Mouse (Mus musculus) thymus, postnatal 36 days (tissue): ENCODE measurements around the gene Nop10.

Source experiments
- DNase-seq, 2 experiments: peaks; one replicate each; pipeline ENCODE4 v3.0.0; 2022; ENCODE audit warnings: mixed read lengths in 2 of 2

Nop10 gene

DNA sequence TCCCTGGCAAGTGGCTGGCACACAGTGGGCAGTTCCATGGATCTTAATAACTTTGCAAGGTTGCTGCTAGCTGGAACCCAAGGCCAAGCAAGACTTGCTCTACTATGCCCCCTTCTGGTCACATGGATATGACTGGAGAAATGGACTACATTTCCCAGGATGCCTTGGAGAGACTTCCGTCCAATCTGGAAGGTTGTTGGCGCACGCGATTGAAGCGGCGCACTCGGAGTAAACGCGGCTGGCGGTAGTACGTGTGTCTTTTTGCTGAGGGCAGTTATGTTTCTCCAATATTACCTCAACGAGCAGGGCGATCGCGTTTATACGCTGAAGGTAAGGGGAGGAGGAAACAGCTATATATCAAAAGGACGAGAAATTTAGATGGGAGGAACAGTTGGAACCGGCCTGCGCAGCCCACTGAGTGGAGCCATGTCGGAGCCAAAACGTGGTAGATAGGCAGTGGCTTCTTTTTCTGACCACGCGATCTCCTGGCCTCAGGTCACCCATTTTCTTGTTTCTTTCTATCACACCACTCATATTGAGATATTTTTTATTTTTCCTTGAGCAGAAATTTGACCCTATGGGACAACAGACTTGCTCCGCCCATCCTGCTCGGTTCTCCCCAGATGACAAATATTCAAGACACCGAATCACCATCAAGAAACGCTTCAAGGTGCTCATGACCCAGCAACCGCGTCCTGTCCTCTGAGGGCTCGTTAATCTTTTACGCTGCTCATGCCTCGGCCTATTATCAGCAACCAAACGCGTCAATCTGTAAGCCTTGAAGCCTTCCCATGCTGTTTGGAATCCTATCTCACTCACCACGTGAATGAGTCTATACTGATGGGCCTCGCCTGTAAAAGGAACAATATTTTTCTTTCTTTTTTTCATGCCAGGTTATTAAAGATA is at the start of gene Nop10:
Gene Nop10, plus strand, starts transcription at position 179 of the 906 bp plus-strand sequence.
- DNase-seq, result peak; percentile 76 to 78

DNA sequence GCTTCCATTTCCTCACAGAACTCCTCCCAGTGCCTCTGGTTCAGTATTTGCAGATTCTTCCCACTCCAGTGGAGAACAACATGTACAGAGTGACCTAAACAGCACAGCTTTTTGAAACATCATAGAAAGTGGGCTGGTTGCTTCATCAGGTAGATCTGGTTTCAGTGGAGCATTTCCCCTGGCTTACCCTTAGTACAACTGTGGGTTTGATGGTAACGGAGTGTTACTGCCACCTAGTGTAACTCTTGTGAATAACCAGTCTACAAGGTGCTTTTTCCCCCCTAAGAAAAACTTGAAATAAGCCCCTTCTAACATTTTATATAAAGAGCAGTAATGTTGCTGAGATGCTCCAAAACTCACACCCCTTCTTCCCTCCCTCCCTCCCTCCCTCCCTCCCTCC is 45.7 kb upstream of the Nop10 start:
- no peak for DNase-seq

DNA sequence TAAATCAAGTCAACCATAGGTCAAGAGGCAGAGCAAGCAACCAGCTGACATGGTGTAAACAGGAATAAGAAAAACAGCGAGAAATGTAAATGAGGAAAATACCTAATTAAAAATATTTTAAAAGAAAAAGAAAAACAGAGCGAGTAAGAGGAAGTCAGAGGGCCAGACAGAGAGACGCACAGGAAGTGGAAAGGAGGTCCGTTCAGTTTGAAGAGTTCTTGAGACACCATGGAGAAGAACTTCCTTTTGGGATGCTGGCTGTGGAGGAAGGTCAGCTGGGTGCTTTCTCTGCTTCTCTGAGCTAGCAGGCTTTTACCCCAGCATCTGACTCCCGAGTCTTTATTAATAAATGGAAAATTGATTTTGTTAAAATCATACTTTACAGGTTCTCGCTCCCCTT is 44.1 kb upstream of the Nop10 start:
- DNase-seq, result no peak

DNA sequence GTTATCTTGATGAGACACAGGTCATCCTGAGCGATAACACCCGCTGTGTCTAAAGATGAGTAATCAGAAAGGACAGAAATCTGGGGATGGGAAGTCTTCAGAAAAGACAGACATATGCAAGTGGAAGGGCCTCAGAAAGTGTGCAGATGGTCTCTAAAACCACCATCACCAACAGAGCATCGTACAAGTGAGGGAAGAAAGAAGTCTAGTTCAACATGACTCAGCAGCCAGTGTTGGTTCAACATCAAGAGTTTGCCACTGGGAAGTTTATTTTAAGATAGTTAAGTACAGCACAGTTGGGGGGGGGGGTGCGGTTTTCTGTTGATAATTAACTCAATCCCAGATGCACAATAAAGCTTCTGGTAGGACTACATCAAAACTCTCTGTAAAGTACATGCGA is 40.8 kb upstream of the Nop10 start:
- DNase-seq, result no peak

DNA sequence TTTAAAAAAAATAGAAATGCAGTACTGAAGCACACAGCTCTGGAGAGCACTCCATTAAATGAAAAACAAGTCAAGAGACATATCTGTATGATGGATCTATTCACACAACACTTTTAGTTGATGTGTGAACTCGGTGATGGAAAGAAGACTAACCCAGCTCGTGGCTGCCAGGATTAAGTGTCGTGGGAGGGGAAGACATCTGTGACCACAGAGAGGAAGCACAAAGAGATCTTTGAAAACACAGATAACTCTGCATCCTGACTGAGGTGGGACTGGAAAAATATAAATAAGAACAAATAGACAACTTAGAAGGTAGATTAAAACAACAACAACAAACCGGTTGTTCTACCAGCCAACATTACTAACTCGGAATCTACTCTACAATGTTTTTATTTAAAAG is 39.1 kb upstream of the Nop10 start:
- no peak for DNase-seq

DNA sequence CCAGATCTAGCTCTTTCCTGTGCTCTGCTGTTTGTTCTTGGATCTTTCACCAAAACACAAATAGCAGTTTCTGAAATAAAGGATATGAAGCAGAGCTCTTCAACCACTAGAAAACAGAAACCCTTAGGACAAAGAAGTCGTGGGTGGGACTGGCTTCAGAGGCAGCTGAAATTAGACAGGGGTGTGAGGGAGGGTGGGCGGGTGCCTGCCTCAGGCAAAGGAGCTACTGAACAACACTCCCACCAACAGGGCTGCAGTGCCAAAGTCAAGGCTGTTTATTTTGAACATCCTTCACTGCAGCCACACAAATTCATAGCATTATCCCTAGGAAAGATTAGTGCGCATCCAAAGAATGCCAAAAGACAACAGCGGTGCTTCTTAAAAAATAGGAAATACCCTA is 37.4 kb upstream of the Nop10 start:
- no peak for DNase-seq

DNA sequence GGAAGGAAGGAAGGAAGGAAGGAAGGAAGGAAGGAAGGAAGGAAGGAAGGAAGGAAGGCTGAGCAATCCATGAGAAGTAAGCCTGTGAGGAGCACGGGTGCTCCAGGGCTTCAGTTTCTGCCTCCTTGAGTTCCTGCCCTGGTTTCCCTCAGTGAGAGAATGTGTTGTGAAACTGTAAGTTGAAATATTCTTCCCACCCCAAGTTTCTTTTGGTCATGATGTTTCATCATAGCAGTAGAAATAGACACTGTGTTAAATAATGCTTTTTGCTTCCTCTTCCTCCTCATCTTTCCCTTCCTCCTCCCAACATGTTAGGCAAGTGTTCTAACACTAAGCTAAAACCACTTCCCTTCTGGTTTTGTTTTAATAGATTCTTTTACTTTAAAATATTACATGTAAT is 29.1 kb upstream of the Nop10 start:
- DNase-seq, result no peak

DNA sequence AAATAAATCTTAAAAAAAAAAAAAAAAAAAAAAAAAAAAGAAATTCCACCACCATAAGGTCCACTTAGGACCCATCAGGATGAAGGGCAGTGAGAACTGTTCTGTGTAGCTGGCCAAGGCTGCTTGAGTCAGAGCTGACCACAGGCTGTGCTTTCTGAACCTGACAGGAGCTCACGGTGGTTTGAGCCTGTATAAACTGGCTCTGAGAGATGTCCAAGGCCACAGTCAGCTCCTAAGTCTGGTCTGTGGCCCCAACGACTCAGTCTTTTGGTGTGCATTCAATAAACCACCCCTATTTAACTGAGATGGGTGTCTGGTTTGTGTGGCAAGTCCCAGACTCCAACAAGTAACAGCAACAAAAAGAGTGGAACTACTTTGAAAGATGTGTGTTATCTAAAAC is 25.1 kb upstream of the Nop10 start:
- no peak for DNase-seq

DNA sequence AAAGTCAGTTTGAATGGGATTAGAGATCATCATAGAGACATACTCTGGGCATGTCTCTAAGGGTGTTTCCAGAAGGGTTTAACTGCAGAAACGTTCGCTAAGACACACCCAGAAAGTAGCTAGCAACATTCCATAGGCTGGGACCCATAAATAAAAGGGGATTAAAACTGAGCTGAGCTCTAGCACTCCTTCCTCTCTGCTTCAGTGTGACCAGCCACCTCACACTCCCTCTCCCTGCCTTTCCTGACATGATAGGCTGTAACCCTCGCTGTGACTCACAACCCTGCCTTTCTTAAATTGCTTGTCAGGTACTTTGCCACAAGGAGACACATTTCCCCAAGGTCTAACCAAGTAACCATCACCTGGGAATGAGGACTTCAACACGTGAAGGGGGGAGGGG is 23.7 kb upstream of the Nop10 start:
- no peak for DNase-seq

DNA sequence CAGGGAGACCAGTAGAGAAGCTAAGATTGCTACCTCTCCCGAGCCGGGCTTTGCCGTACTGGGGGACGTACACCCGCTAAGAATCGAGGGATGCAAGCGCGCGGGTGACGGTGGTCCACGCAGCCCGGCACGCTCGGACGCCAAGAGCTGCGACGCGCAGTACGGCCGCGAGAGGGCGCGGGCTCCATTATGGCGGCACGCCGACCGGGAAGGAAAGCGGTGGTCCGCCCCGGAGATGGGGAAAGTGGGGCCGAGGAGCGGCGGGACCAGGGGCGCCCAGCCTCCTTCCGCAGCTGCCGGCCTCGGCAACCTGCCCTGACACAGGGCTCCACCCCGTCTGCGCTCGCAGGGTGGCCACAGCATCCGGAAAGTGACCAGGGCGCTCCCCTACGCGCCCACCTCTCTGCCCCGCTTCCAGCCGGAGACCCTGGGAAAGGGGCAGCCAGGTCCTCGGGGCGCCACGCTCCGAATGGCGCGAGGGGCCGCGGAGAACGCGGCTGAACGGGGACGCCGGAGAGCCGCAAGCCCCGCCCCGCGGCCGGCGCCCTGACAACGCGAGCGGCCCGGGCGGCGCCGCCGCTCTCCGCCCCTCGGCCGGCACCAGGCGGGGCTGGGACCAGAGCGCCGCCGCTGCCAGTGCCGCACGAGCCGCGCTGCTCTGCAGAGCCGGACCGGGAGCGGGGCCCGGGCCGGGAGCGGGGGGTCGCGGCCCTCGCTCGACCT is 22.4 kb upstream of the Nop10 start, which contains the start of gene Lpcat4:
Gene Lpcat4, plus strand, starts transcription at position 257 of the 723 bp plus-strand sequence.
- DNase-seq, result peak; percentile 88 to 89

DNA sequence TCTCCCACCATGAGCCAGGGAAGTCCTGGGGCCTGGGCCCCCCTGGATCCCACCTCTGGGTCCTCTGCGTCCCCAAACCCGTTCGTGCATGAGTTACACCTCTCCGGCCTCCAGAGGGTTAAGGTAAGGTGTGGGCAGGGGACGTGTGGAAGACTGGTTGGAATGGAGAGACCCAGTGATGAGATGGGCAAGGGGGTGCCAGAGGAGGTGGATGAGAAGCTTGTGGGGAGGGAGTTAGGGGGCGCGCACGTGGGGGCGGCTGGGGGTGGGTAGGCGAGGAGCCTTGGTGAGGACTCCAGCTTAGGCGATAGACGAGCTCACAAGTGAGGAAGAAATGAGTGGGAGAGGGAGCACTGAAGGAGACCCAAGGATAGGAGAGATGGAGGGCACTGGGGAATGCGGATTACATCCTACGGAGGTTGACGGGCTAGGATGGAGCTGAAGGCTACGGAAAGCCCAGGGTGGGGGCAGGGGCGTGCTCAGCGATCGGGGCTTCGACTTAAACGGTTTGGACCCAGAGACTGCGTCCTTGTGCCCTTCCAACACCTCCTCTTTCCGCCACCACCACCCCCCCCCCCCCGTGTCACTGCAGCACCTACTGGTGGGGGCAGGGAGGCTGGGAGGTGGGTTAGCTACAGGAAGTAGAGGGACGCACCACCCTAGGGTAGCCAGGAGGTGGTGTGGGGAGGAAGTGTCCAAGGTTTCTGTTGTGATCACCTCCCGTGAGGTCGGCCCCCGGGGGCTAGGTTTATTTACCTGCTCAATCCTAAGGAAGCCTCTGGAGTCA is 21.6 kb upstream of the Nop10 start:
- DNase-seq, result peak; percentile 31 to 55

DNA sequence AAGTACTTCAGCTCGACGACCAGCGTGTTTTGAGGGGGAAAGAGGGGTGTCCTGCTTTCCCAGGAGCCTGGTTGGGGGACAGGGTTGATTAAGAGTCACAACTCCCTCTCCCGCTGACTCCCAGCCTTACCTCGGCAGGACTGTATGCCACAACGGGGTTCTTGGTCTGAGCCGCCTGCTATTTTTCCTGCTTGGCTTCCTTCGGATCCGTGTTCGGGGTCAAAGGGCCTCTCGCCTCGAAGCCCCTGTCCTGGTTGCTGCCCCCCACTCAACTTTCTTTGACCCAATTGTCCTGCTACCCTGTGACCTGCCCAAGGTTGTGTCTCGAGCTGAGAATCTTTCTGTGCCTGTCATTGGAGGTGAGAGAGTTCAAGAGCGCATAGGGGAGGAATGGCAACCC is 19.9 kb upstream of the Nop10 start:
- no peak for DNase-seq

DNA sequence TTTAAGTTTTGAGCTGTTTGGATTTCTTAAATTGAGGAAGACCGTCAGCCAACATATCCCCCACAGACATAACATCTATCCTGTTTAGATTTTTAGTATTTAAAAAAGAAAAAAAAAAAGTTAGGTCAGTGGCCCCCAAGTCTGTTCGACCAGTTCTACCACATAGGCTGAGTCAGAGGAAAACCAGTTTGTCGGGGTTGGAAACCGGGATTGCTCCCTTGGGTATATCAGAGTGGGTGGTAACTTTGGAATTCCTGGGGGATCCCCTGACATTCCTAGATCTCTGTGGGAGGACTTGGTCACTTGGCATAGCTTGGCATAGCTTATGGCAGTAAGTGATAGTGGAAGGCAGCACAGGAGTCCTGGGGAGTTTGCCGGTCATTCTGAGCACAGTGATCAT is 16.4 kb upstream of the Nop10 start:
- DNase-seq, result no peak

DNA sequence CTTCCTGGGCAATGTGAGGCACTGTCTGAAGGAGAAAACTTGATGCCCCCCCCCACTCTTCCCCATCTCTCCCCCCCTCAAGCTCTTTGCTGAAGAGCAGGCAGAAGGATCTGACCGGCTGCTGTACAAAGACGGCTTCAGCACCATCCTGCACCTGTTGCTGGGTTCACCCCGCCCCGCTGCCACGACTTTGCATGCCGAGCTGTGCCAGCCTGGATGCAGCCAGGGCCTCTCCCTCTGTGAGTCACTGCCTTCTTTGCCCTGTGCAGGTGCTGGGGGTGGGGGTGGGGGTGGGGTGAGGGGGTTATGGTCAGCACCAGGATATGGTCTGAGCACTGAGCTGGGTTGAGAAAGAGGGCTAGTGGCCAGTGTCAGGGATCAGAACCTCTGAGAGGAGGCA is 15.5 kb upstream of the Nop10 start:
- DNase-seq, result no peak

DNA sequence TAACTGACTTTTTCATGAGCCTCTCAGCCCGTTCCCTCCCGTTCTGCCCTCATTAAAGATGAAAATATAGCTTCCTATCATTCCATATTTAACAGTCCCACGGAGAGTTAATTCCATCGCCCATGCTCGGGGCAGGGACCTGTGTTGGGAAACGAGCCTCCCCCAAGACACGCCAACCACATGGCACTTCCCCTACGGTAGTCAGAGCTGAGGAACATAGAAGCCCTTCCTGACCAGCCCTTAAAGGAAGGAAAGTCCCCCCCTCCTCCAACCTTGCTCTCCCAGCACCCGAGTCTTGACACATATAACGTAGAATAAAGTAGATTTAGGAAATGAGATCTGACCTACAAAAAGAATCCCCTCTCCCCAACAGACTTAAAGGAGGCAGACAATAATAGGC is 14.4 kb upstream of the Nop10 start:
- DNase-seq, result no peak

DNA sequence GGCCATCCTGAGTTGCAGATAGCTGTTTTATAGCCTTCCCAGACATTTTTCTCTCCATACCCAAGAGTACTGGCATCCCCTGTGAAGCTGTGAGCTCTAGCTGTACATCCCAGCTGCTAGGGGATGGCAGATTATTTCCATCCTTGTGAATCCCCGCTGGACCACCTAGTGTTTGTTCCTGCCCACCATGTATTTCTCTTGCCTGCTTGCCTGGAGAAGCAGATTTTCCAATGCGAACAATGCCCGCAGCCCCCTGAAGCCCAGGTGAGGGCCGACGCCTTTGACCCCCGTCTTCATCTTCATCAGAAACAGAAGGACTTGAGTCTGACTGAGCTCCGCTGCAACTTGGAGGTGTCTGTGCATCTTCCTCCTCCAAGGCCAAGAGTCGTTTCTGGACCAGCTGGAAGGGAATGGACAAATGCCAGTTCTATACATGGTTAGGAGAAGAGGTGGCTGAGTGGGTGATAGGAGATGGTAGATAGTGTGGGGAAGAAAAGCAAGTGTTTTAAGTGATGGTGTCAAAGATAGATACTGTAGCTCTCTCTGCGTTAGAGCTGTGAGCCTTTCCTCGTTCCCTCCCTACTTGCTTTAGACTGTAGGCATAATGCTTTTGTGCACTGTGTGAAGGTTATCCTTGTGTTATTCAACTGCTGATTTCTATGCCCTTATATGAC is 11.8 kb upstream of the Nop10 start:
- DNase-seq, result no peak

DNA sequence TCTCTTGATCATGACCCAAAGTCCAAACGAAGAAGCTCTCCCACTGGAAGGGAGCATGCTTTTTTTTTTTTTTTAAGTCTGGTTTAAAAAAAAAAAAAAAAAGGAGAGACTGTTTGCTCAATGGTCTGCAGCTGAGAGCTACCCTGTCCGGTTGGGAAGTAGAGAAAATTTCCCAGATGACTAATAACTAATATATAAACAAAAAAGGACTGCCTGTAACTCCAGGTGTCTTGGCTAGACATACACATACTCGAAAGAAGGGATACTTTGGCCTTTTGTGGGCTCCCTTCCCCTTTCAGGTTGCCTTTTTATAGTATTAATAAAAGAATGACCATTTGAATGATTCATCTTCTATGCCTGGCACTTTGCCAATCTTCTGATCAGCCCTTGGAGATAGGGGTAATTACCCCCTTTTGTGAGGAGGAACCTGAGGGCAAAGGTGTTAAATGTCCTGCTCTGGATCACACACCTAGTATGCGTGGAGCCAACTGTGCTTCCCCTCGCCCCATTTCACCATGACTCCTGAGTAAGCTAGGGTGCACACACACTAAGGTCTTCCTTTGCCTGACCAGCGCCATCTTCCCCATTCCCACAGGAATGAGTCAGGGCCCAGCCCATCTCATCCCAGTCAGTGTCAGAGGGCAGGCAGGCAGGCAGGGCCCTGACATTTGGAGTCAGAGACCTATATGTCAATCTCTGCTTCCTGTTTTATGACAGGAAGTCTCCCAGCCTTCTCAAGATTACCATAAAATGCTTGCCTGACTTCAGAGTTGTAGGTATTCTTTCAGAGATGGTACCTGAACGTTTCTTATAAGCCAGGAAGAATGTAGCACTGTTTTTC is 6.8 kb upstream of the Nop10 start:
- no peak for DNase-seq

DNA sequence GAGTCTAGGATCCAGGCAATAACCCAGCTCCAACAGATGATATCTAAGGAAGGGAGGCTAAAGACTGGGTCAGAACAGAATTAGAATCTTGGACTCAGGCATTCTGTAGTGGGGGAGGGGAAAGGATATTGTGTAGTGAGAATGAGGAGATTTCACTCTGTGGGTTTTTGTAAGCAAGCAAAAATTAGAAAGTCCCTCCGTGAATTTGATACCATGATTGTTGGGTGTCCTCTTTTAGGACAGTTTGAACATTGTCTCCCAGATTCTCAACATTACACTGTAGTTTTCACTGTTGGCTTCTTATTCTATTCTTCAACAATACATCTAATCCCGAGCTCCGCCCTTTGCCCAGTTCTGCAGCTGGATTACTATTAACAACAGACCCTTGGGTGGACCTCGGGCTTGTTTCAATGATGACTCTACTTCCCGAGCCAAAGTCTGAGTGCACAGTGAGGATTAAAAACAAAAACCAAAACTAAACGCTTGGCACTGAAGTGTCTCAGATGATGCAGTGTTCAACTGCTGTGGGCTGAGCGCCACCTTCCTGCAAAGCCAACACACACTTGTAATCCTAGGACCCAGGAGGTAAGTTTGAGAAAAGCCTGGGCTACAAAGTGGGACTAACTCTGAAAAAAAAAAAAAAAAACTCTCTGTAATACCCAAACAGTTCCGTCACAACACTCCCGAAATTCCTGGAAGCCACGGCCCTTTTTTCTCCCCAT is 2.3 kb upstream of the Nop10 start, which contains the start of gene Nutm1:
Gene Nutm1, minus strand, starts transcription at position 51 of the 722 bp plus-strand sequence.
- no peak for DNase-seq

DNA sequence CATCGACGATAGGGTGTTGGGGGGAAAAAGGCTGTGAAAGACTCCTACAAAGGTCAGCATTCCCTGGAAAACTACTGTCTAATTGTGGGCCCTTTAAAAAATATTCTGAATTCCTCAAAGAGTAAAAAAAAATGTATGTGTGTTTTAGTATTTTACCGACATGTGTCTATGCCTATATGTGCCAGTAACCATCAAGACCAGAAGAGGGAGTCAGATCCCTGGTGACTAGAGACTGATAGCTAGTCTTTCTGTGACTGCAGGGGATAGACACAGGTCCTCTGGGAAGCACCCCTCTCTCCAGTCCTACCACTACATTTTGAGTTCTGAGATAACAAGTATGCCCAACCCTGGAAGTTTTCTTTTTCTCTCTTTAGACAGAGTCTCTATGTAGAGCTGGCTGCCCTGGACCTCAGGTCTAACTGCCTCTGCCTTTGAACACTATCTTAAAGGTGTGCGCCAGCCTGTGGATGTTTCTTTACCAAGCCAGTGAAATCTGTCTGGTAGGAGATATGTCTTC is 1.1 kb downstream of the Nop10 start:
- DNase-seq, result no peak

DNA sequence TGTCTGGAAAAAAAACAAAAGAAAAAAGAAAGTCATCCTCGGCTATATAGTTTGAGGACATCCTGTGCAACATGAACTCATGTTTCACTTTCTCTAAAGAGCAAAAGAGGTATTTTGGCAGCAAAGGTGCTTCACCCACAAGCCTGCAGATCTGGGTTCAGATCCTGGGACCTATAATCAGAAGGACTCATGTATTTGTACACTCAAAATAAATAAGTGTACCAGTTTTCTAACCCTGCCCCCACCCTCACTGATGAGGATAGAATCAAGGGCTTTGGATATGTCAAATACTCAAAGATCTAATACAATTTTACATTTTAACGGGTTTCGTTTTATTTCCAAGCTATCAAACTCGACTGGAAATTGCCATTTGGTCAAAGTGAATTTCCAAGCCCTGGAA is 2.6 kb downstream of the Nop10 start:
- DNase-seq, result no peak
